Mouse (Mus musculus): ENCODE data around the gene Gnao1.
A peak's percentile ranks its signal among the peaks of the same experiment; 100 is the strongest.

Gnao1 gene

GRCm38 (mm10) chr8:93809686-93810027, at the start of gene Gnao1:
Gene Gnao1, plus strand, starts transcription at chr8:93809966.
- no peak for DNase-seq

GRCm38 (mm10) chr8:93777605-93778004, 32.2 kb upstream of the Gnao1 start:
- DNase-seq, result no peak

DNA sequence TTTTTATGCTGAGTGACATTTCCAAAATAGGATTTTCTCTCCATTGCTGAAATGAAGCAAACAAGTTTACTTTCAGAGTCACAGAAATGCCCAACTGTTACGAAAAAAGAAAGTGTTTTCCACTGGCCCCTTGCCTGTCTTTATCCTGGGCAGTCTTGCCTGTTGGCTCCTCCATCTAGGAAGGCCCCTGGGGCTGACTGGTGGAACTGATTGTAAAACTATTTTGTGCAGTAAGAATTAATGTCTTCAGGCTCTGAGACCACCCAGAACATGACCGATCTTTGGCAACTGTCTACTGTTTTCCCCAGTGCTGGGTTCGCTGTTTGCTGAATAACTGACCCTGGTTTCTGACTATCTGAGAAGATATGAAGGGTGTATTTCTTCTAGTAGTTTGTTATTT, 540 bp upstream of the Gnao1 start:
- DNase-seq, result no peak

GRCm38 (mm10) chr8:93810028-93810858, 477 bp downstream of the Gnao1 start:
- peak; percentile 86 for DNase-seq

GRCm38 (mm10) chr8:93810859-93811602, 1.3 kb downstream of the Gnao1 start:
- peak; percentile 13 for DNase-seq

- DNase-seq, result no peak
Observed at GRCm38 (mm10) chr8:93811719-93812475, 2.1 kb downstream of the Gnao1 start.

- DNase-seq, result no peak
Observed at GRCm38 (mm10) chr8:93812566-93813404, 3.0 kb downstream of the Gnao1 start.

- peak; percentile 84 for DNase-seq
Observed at GRCm38 (mm10) chr8:93813405-93813761, 3.6 kb downstream of the Gnao1 start.

GRCm38 (mm10) chr8:93814266-93814665, 4.5 kb downstream of the Gnao1 start:
- DNase-seq, result no peak

- DNase-seq, result no peak
Observed at GRCm38 (mm10) chr8:93816226-93816625, 6.5 kb downstream of the Gnao1 start.

- DNase-seq, result no peak
Observed at GRCm38 (mm10) chr8:93817366-93817765, 7.6 kb downstream of the Gnao1 start.

GRCm38 (mm10) chr8:93819929-93820328, 10.2 kb downstream of the Gnao1 start:
- DNase-seq, result no peak

GRCm38 (mm10) chr8:93821327-93821726, 11.6 kb downstream of the Gnao1 start:
- DNase-seq, result no peak

DNA sequence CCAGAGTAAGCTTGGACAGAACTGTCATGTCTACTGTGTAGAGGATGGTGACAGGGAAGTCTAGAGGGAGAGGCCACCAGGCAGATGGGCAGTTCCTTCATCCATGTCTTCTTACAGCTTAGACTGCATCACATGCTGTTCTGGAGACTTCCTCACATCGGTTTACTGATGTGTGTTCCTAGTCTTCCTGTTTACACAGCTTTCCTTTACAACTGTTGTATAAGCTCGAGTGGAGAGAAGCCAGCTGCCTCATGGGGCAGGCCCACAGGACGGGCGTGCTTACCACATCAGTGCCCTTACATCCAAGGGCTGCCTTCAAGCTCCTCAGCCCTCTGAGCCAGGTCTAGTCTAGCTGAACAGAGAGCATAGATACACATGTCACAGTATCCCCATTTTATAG, 15.6 kb downstream of the Gnao1 start:
- peak; percentile 52 for DNase-seq

DNA sequence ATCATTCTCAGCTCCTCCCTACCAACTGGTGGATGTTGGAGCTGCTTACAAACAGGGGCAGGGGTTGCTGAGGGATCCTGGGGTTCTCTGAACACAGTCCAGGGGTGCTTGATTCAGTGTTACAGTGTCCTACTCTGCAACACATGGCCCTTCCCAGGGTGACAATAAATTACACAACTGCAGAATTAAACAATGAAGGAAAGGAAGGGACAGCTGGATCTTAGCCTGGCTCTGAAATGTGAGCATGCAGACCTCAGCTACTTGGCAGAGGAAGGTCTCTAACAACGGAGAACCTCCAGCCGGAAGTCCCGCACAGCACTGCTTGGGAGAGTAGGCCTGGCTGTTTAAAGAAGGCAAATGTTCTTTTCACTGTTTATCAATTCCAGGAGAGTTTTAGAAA, 20.9 kb downstream of the Gnao1 start:
- DNase-seq, result no peak

DNA sequence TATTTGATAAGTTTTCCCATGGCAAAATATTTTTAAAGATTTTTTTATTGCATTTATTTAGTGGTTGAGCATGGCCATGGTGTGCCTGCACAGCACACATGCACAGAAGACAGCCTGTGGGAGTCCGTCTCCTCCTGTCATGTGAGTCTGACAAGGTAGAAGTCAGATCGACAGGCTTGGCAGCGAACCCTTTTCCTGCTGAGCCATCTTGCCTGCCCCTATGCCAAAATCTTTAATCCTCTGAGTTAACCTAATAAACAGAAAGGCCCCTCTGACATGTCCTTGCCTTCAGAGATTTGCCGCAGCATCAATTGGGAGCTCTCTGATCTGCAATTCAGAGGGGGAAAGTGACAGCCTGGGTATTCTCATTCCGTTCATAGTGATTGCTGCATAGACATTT, 26.0 kb downstream of the Gnao1 start:
- no peak for DNase-seq

DNA sequence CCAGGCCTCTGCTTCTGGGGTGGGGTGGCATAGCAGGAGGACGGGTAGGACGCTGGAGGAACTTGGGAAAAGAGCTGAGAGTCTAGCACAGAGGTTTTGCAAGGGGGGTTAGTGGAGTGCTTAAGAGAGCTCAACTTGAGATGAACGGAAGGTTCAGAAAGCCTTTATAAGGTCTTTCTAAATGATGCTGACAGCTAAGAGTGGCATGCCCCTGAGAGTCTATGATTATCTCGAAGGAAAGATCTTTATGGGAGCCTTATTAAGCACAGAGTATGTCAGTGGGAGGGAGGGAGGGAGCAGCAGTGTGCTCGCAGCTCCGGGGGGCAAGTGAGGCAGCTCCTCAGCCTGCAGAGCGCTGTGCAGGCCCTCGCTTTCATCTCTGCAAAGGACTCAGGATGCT, 29.3 kb downstream of the Gnao1 start:
- no peak for DNase-seq

DNA sequence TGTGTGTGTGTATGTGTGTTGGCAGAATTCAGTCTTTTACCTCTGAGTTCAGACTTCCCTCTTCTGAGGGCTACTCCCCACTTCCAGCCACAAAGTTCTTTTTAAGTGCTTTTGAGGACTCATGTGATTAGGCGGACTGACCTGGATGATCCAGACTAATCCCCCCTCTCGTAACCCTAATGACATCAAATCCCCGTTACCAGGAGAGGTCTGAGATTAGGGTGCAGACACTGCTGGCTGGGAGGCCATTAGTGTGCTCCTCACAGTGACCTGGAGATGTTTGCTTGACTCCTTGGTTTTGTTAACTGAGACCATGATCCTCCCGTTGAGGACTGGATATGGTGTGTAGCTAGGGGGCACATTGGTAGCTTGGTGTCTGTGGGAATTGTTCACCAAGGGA, 30.7 kb downstream of the Gnao1 start:
- no peak for DNase-seq

DNA sequence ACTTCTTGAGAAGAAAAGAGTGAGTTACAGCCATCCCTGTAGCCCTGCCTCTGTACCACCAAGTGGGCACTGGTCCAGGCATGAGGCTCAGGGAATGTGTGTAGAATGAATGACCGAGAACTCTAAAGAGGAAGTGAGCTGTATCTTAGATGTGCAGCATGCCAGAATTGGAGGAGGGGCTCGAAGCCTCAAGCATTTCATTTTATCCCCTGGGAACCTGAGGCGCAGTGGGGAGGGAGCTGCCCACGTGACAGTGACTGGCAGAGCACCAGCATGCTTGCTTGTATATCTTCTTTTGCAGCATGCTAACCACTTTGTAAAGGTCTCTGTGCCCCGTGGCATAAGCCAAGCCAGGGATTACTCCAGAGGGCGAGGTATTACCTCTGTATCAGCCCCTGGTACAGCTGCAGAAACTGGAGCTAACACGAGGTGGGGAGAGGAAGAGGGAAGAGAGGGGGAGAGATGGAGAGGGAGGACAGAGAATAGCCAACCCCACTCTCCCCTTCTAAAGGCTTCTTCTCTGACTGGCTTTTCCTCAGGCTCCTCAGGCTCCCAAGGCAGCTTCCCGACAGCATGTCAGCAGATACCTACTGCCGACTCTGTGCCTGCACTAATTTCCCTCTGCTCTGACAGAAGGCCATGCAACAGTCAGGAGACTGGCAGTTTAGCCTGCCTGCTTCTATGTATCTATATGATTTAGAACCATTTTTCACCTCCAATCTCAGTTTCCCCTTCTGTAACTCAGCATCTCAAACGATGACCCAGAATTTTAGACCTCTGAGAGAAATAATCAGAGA, 31.4 kb downstream of the Gnao1 start:
- peak; percentile 27 for DNase-seq

- no peak for DNase-seq
Observed at GRCm38 (mm10) chr8:93842574-93842973, 32.8 kb downstream of the Gnao1 start.

DNA sequence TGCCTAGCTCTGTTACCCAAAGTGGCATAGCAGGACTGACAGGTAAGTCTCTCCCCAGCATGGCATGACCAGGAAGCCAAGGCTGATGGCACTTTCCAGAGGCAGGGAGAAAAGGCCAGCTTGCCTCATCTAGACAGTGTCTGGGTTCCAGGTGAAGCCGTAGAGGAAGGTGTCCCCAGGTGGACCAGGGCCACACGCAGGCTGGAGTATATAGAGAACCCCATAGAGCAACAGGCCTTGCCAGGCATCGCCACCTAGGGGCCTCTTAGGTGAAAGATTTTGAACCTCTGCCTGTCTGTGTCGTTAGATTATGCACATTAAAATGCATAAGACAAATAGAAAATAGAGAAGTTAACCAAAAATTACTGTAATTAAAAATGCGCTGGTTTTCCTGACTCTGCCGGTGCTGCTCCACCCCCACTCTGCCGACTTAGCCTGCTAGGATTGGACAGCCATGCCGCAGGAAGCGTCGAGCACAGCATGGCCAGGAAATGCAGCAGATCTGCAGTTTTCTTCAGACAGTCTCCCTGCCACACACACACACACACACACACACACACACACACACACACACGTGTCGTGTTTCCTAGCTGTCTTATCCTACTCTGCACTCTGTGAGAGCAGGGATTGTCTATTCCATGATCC, 34.2 kb downstream of the Gnao1 start:
- peak; percentile 16 for DNase-seq

Measured in lung, postnatal 14 days (tissue).